Mouse (Mus musculus): ENCODE measurements around the gene Myo16. TPM values are rescaled to one million over a fixed set of nuclear protein-coding genes. Genes with fewer than 3 reads are reported as not detected.

Myo16 gene
- polyA plus RNA-seq, 1 experiment: 0.02 TPM

DNA sequence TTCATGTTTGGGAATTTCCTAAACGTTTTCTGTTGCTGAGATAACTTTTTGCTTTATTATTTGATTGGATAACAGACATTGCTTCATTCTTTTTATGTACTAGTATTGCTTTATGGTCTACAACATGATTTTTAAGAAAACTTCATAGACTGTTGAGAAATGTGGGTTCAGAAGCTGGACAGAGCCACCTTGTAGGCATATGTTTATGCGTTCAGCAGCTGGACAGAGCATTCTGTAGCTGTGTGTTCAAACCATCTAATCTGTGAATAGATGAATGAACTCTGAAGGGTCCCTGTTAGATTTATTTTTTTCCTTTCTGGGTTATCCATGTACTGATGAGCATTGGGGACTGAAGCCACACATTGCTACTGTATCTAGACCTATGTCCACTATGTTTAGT is 102.0 kb downstream of the Myo16 start:
- H3K27me3 ChIP-seq (ENCODE audit: control insufficient read depth, insufficient read depth, insufficient read length): peaks cover 3% of the 10 kb centered on the region
- H3K79me3 ChIP-seq (ENCODE audit: low read depth): no peaks in the 10 kb centered on the region
- no peak overlapping the region for H3K4me3 ChIP-seq (ENCODE audit: insufficient read depth, poor library complexity, severe bottlenecking)
- H3ac ChIP-seq (ENCODE audit: control insufficient read depth, insufficient read length, low read depth): no peak overlapping the region
- H3K79me2 ChIP-seq (ENCODE audit: control insufficient read depth, insufficient read depth): no peaks in the 10 kb centered on the region
- no peak for TF ChIP-seq MYOD1 (IDR thresholded peaks at IDR 0.05; ENCODE audit: control insufficient read depth, insufficient read length, low read depth)
- TF ChIP-seq MAX (IDR thresholded peaks at IDR 0.05): no peak
- no peak for TF ChIP-seq CEBPB (IDR thresholded peaks at IDR 0.05; ENCODE audit: low read depth)
- TF ChIP-seq USF1 (IDR thresholded peaks at IDR 0.05; ENCODE audit: low read depth): no peak
- no peak for TF ChIP-seq CTCF (IDR thresholded peaks at IDR 0.05; ENCODE audit: control insufficient read depth, insufficient read depth, insufficient read length)
- no peak for TF ChIP-seq MYOG (IDR thresholded peaks at IDR 0.05; ENCODE audit: control insufficient read depth, extremely low read depth, insufficient read length)
- TF ChIP-seq FOSL1 (IDR thresholded peaks at IDR 0.05; ENCODE audit: insufficient read depth, low read length, poor library complexity, severe bottlenecking): no peak
- no peaks in the 10 kb centered on the region for H3K36me3 ChIP-seq (ENCODE audit: control insufficient read depth, insufficient read depth)

DNA sequence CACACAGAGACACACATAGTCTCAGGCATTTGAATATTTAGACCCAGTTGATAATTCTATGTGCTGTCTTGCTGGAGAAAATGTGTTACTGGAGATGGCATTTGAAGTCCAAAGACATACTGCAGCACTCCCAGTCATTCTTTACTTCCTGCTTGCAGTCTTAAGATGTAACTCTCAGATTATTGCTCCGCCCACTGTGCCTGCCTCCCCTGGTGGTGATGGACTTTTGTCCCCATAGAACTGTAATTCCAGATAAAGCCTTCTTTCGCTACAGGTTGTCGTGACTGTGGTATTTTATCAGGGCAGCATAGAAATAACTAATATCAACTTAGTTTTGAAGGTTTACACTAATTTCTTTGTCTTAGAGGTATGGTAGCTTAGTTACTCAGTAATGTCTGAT is 102.9 kb downstream of the Myo16 start:
- no peaks in the 10 kb centered on the region for H3K79me2 ChIP-seq (ENCODE audit: control insufficient read depth, insufficient read depth)
- H3ac ChIP-seq (ENCODE audit: control insufficient read depth, insufficient read length, low read depth): no peak overlapping the region
- H3K36me3 ChIP-seq (ENCODE audit: control insufficient read depth, insufficient read depth): no peaks in the 10 kb centered on the region
- no peaks in the 10 kb centered on the region for H3K79me3 ChIP-seq (ENCODE audit: low read depth)
- no peak for TF ChIP-seq MAX (IDR thresholded peaks at IDR 0.05)
- no peak for TF ChIP-seq CTCF (IDR thresholded peaks at IDR 0.05; ENCODE audit: control insufficient read depth, insufficient read depth, insufficient read length)
- no peak for TF ChIP-seq MYOG (IDR thresholded peaks at IDR 0.05; ENCODE audit: control insufficient read depth, extremely low read depth, insufficient read length)
- TF ChIP-seq FOSL1 (IDR thresholded peaks at IDR 0.05; ENCODE audit: insufficient read depth, low read length, poor library complexity, severe bottlenecking): no peak
- TF ChIP-seq USF1 (IDR thresholded peaks at IDR 0.05; ENCODE audit: low read depth): no peak
- no peak for TF ChIP-seq MYOD1 (IDR thresholded peaks at IDR 0.05; ENCODE audit: control insufficient read depth, insufficient read length, low read depth)
- no peak for TF ChIP-seq CEBPB (IDR thresholded peaks at IDR 0.05; ENCODE audit: low read depth)
- H3K4me3 ChIP-seq (ENCODE audit: insufficient read depth, poor library complexity, severe bottlenecking): no peak overlapping the region
- H3K27me3 ChIP-seq (ENCODE audit: control insufficient read depth, insufficient read depth, insufficient read length): no peaks in the 10 kb centered on the region

DNA sequence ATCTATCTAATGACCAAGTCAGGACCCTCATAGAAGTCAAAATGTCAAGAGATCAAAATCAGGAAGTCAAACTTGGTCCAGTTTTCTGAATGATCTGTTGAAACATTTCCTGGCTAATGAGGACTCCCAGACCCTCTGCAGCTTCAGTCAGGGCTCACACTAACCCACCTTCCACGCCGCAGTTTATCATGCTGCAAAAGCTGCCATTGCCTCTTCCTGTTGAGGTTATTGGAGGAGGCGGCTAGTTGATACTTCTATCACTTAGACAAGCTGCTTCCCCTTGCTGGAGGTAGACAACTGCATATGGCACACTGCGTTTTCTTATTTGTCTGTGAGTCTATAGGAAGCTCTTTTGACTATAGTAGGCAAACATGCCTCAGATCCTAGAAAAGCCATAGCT is 116.4 kb downstream of the Myo16 start:
- Histone ChIP-seq H3K36me3 (ENCODE audit: control insufficient read depth, insufficient read depth) (no peaks in the 10 kb centered on the region), H3ac (ENCODE audit: control insufficient read depth, insufficient read length, low read depth) (no peak overlapping the region), H3K79me2 (ENCODE audit: control insufficient read depth, insufficient read depth) (no peaks in the 10 kb centered on the region), H3K4me3 (ENCODE audit: insufficient read depth, poor library complexity, severe bottlenecking) (no peak overlapping the region), H3K27me3 (ENCODE audit: control insufficient read depth, insufficient read depth, insufficient read length) (no peaks in the 10 kb centered on the region), H3K79me3 (ENCODE audit: low read depth) (no peaks in the 10 kb centered on the region)
- TF ChIP-seq MAX (IDR thresholded peaks at IDR 0.05): no peak
- no peak for TF ChIP-seq FOSL1 (IDR thresholded peaks at IDR 0.05; ENCODE audit: insufficient read depth, low read length, poor library complexity, severe bottlenecking)
- TF ChIP-seq CTCF (IDR thresholded peaks at IDR 0.05; ENCODE audit: control insufficient read depth, insufficient read depth, insufficient read length): no peak
- no peak for TF ChIP-seq MYOG (IDR thresholded peaks at IDR 0.05; ENCODE audit: control insufficient read depth, extremely low read depth, insufficient read length)
- TF ChIP-seq CEBPB (IDR thresholded peaks at IDR 0.05; ENCODE audit: low read depth): no peak
- TF ChIP-seq MYOD1 (IDR thresholded peaks at IDR 0.05; ENCODE audit: control insufficient read depth, insufficient read length, low read depth): no peak
- no peak for TF ChIP-seq USF1 (IDR thresholded peaks at IDR 0.05; ENCODE audit: low read depth)

- H3K4me3 ChIP-seq (ENCODE audit: insufficient read depth, poor library complexity, severe bottlenecking): no peak overlapping the region
- H3K79me3 ChIP-seq (ENCODE audit: low read depth): no peaks in the 10 kb centered on the region
- H3K79me2 ChIP-seq (ENCODE audit: control insufficient read depth, insufficient read depth): no peaks in the 10 kb centered on the region
- H3K27me3 ChIP-seq (ENCODE audit: control insufficient read depth, insufficient read depth, insufficient read length): no peaks in the 10 kb centered on the region
- H3ac ChIP-seq (ENCODE audit: control insufficient read depth, insufficient read length, low read depth): no peak overlapping the region
- TF ChIP-seq USF1 (IDR thresholded peaks at IDR 0.05; ENCODE audit: low read depth) (no peak), CEBPB (IDR thresholded peaks at IDR 0.05; ENCODE audit: low read depth) (no peak), MYOD1 (IDR thresholded peaks at IDR 0.05; ENCODE audit: control insufficient read depth, insufficient read length, low read depth) (no peak), CTCF (IDR thresholded peaks at IDR 0.05; ENCODE audit: control insufficient read depth, insufficient read depth, insufficient read length) (no peak), FOSL1 (IDR thresholded peaks at IDR 0.05; ENCODE audit: insufficient read depth, low read length, poor library complexity, severe bottlenecking) (no peak), MAX (IDR thresholded peaks at IDR 0.05) (no peak), MYOG (IDR thresholded peaks at IDR 0.05; ENCODE audit: control insufficient read depth, extremely low read depth, insufficient read length) (no peak)
- H3K36me3 ChIP-seq (ENCODE audit: control insufficient read depth, insufficient read depth): no peaks in the 10 kb centered on the region
Observed at GRCm38 (mm10) chr8:10292600-10292999, 138.9 kb downstream of the Myo16 start.

GRCm38 (mm10) chr8:10300797-10301196 is 147.1 kb downstream of the Myo16 start:
- H3ac ChIP-seq (ENCODE audit: control insufficient read depth, insufficient read length, low read depth): no peak overlapping the region
- TF ChIP-seq MYOG (IDR thresholded peaks at IDR 0.05; ENCODE audit: control insufficient read depth, extremely low read depth, insufficient read length) (no peak), MYOD1 (IDR thresholded peaks at IDR 0.05; ENCODE audit: control insufficient read depth, insufficient read length, low read depth) (no peak), CEBPB (IDR thresholded peaks at IDR 0.05; ENCODE audit: low read depth) (no peak), CTCF (IDR thresholded peaks at IDR 0.05; ENCODE audit: control insufficient read depth, insufficient read depth, insufficient read length) (no peak), FOSL1 (IDR thresholded peaks at IDR 0.05; ENCODE audit: insufficient read depth, low read length, poor library complexity, severe bottlenecking) (no peak), USF1 (IDR thresholded peaks at IDR 0.05; ENCODE audit: low read depth) (no peak), MAX (IDR thresholded peaks at IDR 0.05) (no peak)
- H3K36me3 ChIP-seq (ENCODE audit: control insufficient read depth, insufficient read depth): no peaks in the 10 kb centered on the region
- H3K27me3 ChIP-seq (ENCODE audit: control insufficient read depth, insufficient read depth, insufficient read length): no peaks in the 10 kb centered on the region
- H3K79me3 ChIP-seq (ENCODE audit: low read depth): no peaks in the 10 kb centered on the region
- no peaks in the 10 kb centered on the region for H3K79me2 ChIP-seq (ENCODE audit: control insufficient read depth, insufficient read depth)
- H3K4me3 ChIP-seq (ENCODE audit: insufficient read depth, poor library complexity, severe bottlenecking): no peak overlapping the region

- no peaks in the 10 kb centered on the region for H3K79me2 ChIP-seq (ENCODE audit: control insufficient read depth, insufficient read depth)
- no peak overlapping the region for H3K4me3 ChIP-seq (ENCODE audit: insufficient read depth, poor library complexity, severe bottlenecking)
- no peaks in the 10 kb centered on the region for H3K36me3 ChIP-seq (ENCODE audit: control insufficient read depth, insufficient read depth)
- H3ac ChIP-seq (ENCODE audit: control insufficient read depth, insufficient read length, low read depth): no peak overlapping the region
- no peaks in the 10 kb centered on the region for H3K79me3 ChIP-seq (ENCODE audit: low read depth)
- no peaks in the 10 kb centered on the region for H3K27me3 ChIP-seq (ENCODE audit: control insufficient read depth, insufficient read depth, insufficient read length)
- TF ChIP-seq MAX (IDR thresholded peaks at IDR 0.05) (no peak), MYOG (IDR thresholded peaks at IDR 0.05; ENCODE audit: control insufficient read depth, extremely low read depth, insufficient read length) (no peak), CEBPB (IDR thresholded peaks at IDR 0.05; ENCODE audit: low read depth) (no peak), MYOD1 (IDR thresholded peaks at IDR 0.05; ENCODE audit: control insufficient read depth, insufficient read length, low read depth) (no peak), FOSL1 (IDR thresholded peaks at IDR 0.05; ENCODE audit: insufficient read depth, low read length, poor library complexity, severe bottlenecking) (no peak), CTCF (IDR thresholded peaks at IDR 0.05; ENCODE audit: control insufficient read depth, insufficient read depth, insufficient read length) (no peak), USF1 (IDR thresholded peaks at IDR 0.05; ENCODE audit: low read depth) (no peak)
Observed at GRCm38 (mm10) chr8:10303061-10303460, 149.3 kb downstream of the Myo16 start.

All from C2C12 (cell line).